Mouse (Mus musculus): ENCODE data around the gene Gm11549. TPM values are rescaled to one million over a fixed set of nuclear protein-coding genes. Genes with fewer than 3 reads are reported as not detected.
A peak's percentile ranks its signal among the peaks of the same experiment; 100 is the strongest.

Gene Gm11549
- total RNA-seq (2021), result 1 to 10 TPM; 1.5 to 1.9 TPM
- long read RNA-seq, experiment 1, transcript Gm11549-201 (3 exons, 2,829 nt), result major isoform, 6 of 8 reads
- long read RNA-seq, experiment 1, partial matches to known transcripts, result 0 of 8 reads
- long read RNA-seq, experiment 1, other reads (novel, unspliced or antisense), result 2 of 8 reads
- long read RNA-seq, experiment 2, transcript Gm11549-201 (3 exons, 2,829 nt), result major isoform, 6 of 7 reads
- long read RNA-seq, experiment 2, partial matches to known transcripts, result 0 of 7 reads
- long read RNA-seq, experiment 2, other reads (novel, unspliced or antisense), result 1 of 7 reads

- DNase-seq (ENCODE audit: low spot score in 2 of 2), result no peak
Measured at GRCm38 (mm10) chr3:36521073-36522060, at the start of gene Gm11549. Gene Gm11549 (minus strand): TSS chr3:36521813.

- no peak for DNase-seq (ENCODE audit: low spot score in 2 of 2)
Measured at GRCm38 (mm10) chr3:36569836-36570235, 48.2 kb upstream of the Gm11549 start.

- DNase-seq (ENCODE audit: low spot score in 2 of 2), result no peak
Measured at GRCm38 (mm10) chr3:36563666-36564065, 42.1 kb upstream of the Gm11549 start.

- DNase-seq (ENCODE audit: low spot score in 2 of 2), result no peak
Measured at GRCm38 (mm10) chr3:36559606-36560005, 38.0 kb upstream of the Gm11549 start.

- DNase-seq (ENCODE audit: low spot score in 2 of 2), result no peak
Measured at GRCm38 (mm10) chr3:36557601-36558000, 36.0 kb upstream of the Gm11549 start.

- DNase-seq (ENCODE audit: low spot score in 2 of 2), result peak; percentile 95 to 96
Measured at GRCm38 (mm10) chr3:36552406-36553047, 30.9 kb upstream of the Gm11549 start, which contains the start of gene Exosc9. Gene Exosc9 (plus strand): TSS chr3:36552606.

- DNase-seq (ENCODE audit: low spot score in 2 of 2), result no peak
Measured at GRCm38 (mm10) chr3:36551851-36552384, 30.3 kb upstream of the Gm11549 start.

GRCm38 (mm10) chr3:36551343-36551742 is 29.7 kb upstream of the Gm11549 start:
- peak; percentile 32 to 39 for DNase-seq (ENCODE audit: low spot score in 2 of 2)

GRCm38 (mm10) chr3:36544961-36545360 is 23.3 kb upstream of the Gm11549 start:
- DNase-seq (ENCODE audit: low spot score in 2 of 2), result no peak

- no peak for DNase-seq (ENCODE audit: low spot score in 2 of 2)
Measured at GRCm38 (mm10) chr3:36541399-36541798, 19.8 kb upstream of the Gm11549 start.

GRCm38 (mm10) chr3:36540756-36541155 is 19.1 kb upstream of the Gm11549 start:
- no peak for DNase-seq (ENCODE audit: low spot score in 2 of 2)

- DNase-seq (ENCODE audit: low spot score in 2 of 2), result no peak
Measured at GRCm38 (mm10) chr3:36537701-36538470, 16.3 kb upstream of the Gm11549 start.

GRCm38 (mm10) chr3:36536041-36536440 is 14.4 kb upstream of the Gm11549 start:
- no peak for DNase-seq (ENCODE audit: low spot score in 2 of 2)

GRCm38 (mm10) chr3:36533201-36533672 is 11.6 kb upstream of the Gm11549 start:
- DNase-seq (ENCODE audit: low spot score in 2 of 2), result no peak

- no peak for DNase-seq (ENCODE audit: low spot score in 2 of 2)
Measured at GRCm38 (mm10) chr3:36532738-36533137, 11.1 kb upstream of the Gm11549 start.

GRCm38 (mm10) chr3:36531979-36532542 is 10.4 kb upstream of the Gm11549 start:
- DNase-seq (ENCODE audit: low spot score in 2 of 2), result no peak

GRCm38 (mm10) chr3:36531242-36531641 is 9.6 kb upstream of the Gm11549 start:
- no peak for DNase-seq (ENCODE audit: low spot score in 2 of 2)

GRCm38 (mm10) chr3:36530781-36531180 is 9.2 kb upstream of the Gm11549 start:
- no peak for DNase-seq (ENCODE audit: low spot score in 2 of 2)

- no peak for DNase-seq (ENCODE audit: low spot score in 2 of 2)
Measured at GRCm38 (mm10) chr3:36530345-36530744, 8.7 kb upstream of the Gm11549 start.

GRCm38 (mm10) chr3:36524466-36524865 is 2.9 kb upstream of the Gm11549 start:
- DNase-seq (ENCODE audit: low spot score in 2 of 2), result no peak
